17 mouse cellular contexts compared by ENCODE assay signal in genomic region chr2:157300051-157300450, GRCm38 (mm10). TPM values are rescaled to one million over a fixed set of nuclear protein-coding genes. Genes with fewer than 3 reads are reported as not detected.
"Had no signal": no experiment of that assay in that cellular context is flagged by ENCODE, and none has a peak within 500 bp of the region (broad histone marks: within the 10 kb centered on the region; RNA-seq: fewer than 3 reads in every experiment).

No protein-coding gene starts in this region.

- H3K9ac ChIP-seq: lung, embryonic 15.5 days; midbrain, embryonic 15.5 days; neural tube, embryonic 12.5 days had no signal

- DNase-seq: kidney, adult 8-10 months; kidney, postnatal 36 days; liver; lung, postnatal 14 days; spleen, adult 18-20 months; thymus, postnatal 4 days had no signal

- H3K4me3 ChIP-seq: lung, embryonic 15.5 days; megakaryocyte, embryonic 14.5 days; midbrain, embryonic 15.5 days; neural tube, embryonic 12.5 days had no signal

- ATAC-seq: intestine, postnatal 0 days; midbrain, embryonic 15.5 days had no signal

- H3K27me3 ChIP-seq: lung, embryonic 15.5 days; megakaryocyte, embryonic 14.5 days; midbrain, embryonic 15.5 days; neural tube, embryonic 12.5 days had no signal

- H3K27ac ChIP-seq: kidney, postnatal 0 days; lung, embryonic 15.5 days; macrophage; midbrain, embryonic 15.5 days; neural tube, embryonic 12.5 days had no signal

- H3K4me1 ChIP-seq: lung, embryonic 15.5 days; midbrain, embryonic 15.5 days; neural tube, embryonic 12.5 days had no signal

- H3K9me3 ChIP-seq: lung, embryonic 15.5 days; megakaryocyte, embryonic 14.5 days; midbrain, embryonic 15.5 days; neural tube, embryonic 12.5 days had no signal

- H3K4me2 ChIP-seq: lung, embryonic 15.5 days; midbrain, embryonic 11.5 days; midbrain, embryonic 15.5 days; neural tube, embryonic 12.5 days had no signal

RNA-seq across cellular contexts. Expression of gene Mroh8, which starts 20.7 kb away (rescaled TPM):
- polyA plus RNA-seq: macrophage had no signal

RNA-seq across cellular contexts. Expression of gene Ghrh, which starts 47.3 kb away (rescaled TPM):
- polyA plus RNA-seq: kidney, postnatal 0 days; limb, embryonic 11.5 days; liver, embryonic 16.5 days; lung, embryonic 15.5 days; macrophage; neural tube, embryonic 12.5 days; stomach, embryonic 14.5 days had no signal
